Mouse (Mus musculus): Measurements from ENCODE around the gene Ino80b. TPM values are rescaled to one million over a fixed set of nuclear protein-coding genes. Genes with fewer than 3 reads are reported as not detected.

Ino80b gene
- 18.5 and 21.3 TPM in 2 replicates for polyA plus RNA-seq (2014; fragmentation: Nextera tagmentation; extraction: Ambion mirVana)

DNA sequence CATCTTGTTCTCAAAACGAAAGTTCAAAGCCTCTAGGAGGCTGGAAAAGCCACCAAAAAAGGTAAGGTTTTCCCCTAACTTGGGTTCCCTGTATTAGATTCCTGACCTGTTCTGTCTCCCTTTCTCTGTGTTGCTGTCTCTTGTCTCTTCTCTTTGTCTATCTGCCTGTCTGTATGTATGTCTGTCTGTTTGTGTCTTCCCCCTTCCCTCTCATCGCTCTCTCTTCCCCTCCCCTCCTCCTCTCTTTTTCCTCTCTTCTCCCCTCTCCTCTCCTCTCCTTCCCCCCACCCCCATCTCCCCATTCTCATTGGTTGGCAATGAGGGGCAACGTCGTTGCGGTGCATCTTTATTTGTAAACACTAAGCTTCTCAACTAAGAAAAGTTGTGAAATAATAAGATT, at the start of gene Ino80b:
Gene Ino80b, minus strand, starts transcription at position 101 of the 400 bp plus-strand sequence.
- WGBS, result 31% methylated on average over 5 of the region's 5 CpGs
- H3K27ac ChIP-seq (ENCODE audit: low read depth, low read length), result peak within 1 kb of the TSS; percentile 54
- ATAC-seq (ENCODE audit: low FRiP score), result no peak

DNA sequence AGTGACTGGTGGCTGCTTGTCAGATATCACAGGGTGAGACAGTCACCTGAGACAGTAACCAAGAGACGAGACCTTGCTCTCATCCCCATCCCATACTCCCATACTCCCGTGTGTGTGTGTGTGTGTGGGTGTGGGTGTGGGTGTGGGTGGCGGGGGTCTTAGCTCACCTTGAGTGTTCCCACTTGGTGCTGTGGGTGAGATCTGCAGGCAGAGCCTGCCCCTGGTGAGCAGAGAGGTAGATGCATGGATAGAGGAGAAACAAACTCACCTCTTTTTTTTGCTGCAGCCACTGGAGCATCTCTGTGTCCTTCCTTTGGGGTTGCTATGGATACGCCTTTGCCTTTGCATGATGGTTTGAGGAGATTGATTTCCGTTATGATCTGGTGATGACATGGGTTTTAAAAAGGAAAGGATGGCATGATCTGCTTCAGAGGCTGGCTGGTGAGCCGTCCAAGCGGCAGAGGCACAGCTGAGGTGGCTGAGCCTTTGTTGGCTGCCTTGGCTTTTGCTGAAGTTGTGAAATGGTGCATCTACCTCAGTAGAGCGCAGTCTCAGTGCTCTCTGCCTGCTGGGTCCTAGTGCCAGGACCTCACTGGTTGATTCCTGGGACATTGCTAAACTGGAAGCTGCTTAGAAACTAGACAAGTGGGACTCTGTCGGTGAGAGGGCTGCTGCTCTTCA, 47.1 kb upstream of the Ino80b start:
- no peaks in the 10 kb centered on the region for H3K9me3 ChIP-seq (ENCODE audit: control insufficient read depth, low read length)
- ATAC-seq (ENCODE audit: low FRiP score), result no peak
- 56% methylated on average over 9 of the region's 9 CpGs for WGBS
- no peak overlapping the region for H3K4me2 ChIP-seq (replicated peaks; ENCODE audit: low read depth, low read length)
- H3K27me3 ChIP-seq (ENCODE audit: control insufficient read depth, insufficient read depth, low read length), result no peaks in the 10 kb centered on the region
- 0 out of 2 replicates have a peak overlapping the region, but pooled peaks have one; percentile 14 for H3K27ac ChIP-seq (ENCODE audit: low read depth, low read length)
- 0 out of 2 replicates have a peak, but pooled peaks cover 2% of the 10 kb centered on the region for H3K36me3 ChIP-seq (ENCODE audit: control insufficient read depth, insufficient read depth, low read length)
- H3K9ac ChIP-seq (ENCODE audit: low read depth, low read length), result no peak overlapping the region
- no peaks in the 10 kb centered on the region for H3K4me1 ChIP-seq (replicated peaks; ENCODE audit: control insufficient read depth, insufficient read depth, low read length)
- DNase-seq (ENCODE audit: low spot score), result no peak
- H3K4me3 ChIP-seq (ENCODE audit: low read depth, low read length), result no peak overlapping the region

More for the DNA sequence above, at the start of gene Ino80b:
- Histone ChIP-seq H3K4me3 (ENCODE audit: low read depth, low read length) (peak within 1 kb of the TSS; percentile 77), H3K9me3 (ENCODE audit: control insufficient read depth, low read length) (no peaks in the 10 kb centered on the region), H3K4me1 (replicated peaks; ENCODE audit: control insufficient read depth, insufficient read depth, low read length) (peaks cover 11% of the 10 kb centered on the region), H3K4me2 (replicated peaks; ENCODE audit: low read depth, low read length) (peak within 1 kb of the TSS; percentile 75), H3K27me3 (ENCODE audit: control insufficient read depth, insufficient read depth, low read length) (no peaks in the 10 kb centered on the region), H3K9ac (ENCODE audit: low read depth, low read length) (peak within 1 kb of the TSS; percentile 73), H3K36me3 (ENCODE audit: control insufficient read depth, insufficient read depth, low read length) (no peaks in the 10 kb centered on the region)
- no peak for DNase-seq (ENCODE audit: low spot score)

DNA sequence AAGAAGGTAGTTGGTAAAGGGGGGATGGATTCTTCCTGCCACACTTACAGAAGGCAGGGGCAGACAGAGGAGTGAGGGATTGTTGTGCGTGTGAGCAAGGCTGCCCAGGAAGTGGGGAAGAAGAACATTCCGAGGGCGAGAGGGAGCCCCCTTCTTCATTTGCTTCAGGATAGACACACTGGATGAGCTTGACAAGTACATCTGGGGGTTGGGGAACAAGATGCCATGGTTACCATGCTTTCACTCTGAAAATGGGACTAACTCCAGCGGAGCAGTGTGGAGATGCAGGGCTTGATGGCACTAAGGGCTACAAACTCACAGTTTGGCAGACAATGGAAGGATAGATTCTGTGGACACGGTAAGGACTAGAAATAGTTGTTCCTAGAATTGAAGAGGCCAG, 45.8 kb upstream of the Ino80b start:
- ATAC-seq (ENCODE audit: low FRiP score) (no peak), DNase-seq (ENCODE audit: low spot score) (no peak)
- Histone ChIP-seq H3K9me3 (ENCODE audit: control insufficient read depth, low read length) (no peaks in the 10 kb centered on the region), H3K27me3 (ENCODE audit: control insufficient read depth, insufficient read depth, low read length) (no peaks in the 10 kb centered on the region), H3K4me2 (replicated peaks; ENCODE audit: low read depth, low read length) (no peak overlapping the region), H3K4me1 (replicated peaks; ENCODE audit: control insufficient read depth, insufficient read depth, low read length) (no peaks in the 10 kb centered on the region), H3K27ac (ENCODE audit: low read depth, low read length) (no peak overlapping the region), H3K9ac (ENCODE audit: low read depth, low read length) (no peak overlapping the region), H3K4me3 (ENCODE audit: low read depth, low read length) (no peak overlapping the region), H3K36me3 (ENCODE audit: control insufficient read depth, insufficient read depth, low read length) (0 out of 2 replicates have a peak, but pooled peaks cover 2% of the 10 kb centered on the region)
- 83% methylated on average over 5 of the region's 5 CpGs for WGBS

DNA sequence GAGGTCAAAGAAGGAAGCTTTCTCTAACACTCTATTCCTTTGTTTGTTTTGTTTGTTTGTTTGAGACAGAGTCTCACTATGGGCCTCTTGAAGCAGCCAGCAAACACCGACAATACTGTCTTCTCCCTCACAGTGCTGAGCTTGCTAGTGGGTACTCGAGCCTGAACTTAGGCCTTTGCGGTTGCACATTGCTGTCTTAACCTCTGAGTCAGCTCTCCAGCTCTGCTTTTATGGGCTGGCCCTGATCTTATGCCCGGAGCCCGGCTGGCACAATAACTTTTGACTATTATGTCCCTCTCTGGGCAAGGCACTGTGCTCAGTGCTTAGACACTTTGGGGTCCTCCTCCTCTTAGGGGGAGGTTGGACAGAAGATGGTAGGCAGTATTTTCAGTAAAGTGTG, 44.6 kb upstream of the Ino80b start:
- WGBS, result 89% methylated on average over 5 of the region's 5 CpGs
- ATAC-seq (ENCODE audit: low FRiP score) (no peak), DNase-seq (ENCODE audit: low spot score) (no peak)
- 0 out of 2 replicates have a peak, but pooled peaks cover 2% of the 10 kb centered on the region for H3K36me3 ChIP-seq (ENCODE audit: control insufficient read depth, insufficient read depth, low read length)
- H3K9me3 ChIP-seq (ENCODE audit: control insufficient read depth, low read length), result no peaks in the 10 kb centered on the region
- H3K4me2 ChIP-seq (replicated peaks; ENCODE audit: low read depth, low read length), result no peak overlapping the region
- H3K4me1 ChIP-seq (replicated peaks; ENCODE audit: control insufficient read depth, insufficient read depth, low read length), result no peaks in the 10 kb centered on the region
- no peak overlapping the region for H3K4me3 ChIP-seq (ENCODE audit: low read depth, low read length)
- no peak overlapping the region for H3K27ac ChIP-seq (ENCODE audit: low read depth, low read length)
- H3K27me3 ChIP-seq (ENCODE audit: control insufficient read depth, insufficient read depth, low read length), result no peaks in the 10 kb centered on the region
- H3K9ac ChIP-seq (ENCODE audit: low read depth, low read length), result no peak overlapping the region

DNA sequence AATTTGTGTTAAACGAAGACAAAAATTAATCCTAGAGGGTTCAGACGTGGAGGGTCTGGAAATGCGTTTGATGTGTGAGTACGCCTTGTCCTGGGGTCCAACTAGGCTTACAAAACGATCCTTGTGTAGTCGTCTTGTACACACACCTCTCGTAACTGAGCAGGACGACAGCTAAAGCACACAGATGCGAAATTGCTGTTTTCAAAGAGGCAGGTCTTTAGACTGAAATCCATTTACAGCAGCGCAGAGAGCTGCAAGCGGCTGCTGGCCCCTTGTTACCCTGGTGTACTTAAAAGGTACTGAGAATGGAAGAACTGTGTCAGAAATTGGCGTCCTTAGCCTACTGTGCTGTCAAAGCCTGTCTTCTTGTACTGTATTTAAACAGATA, 41.0 kb upstream of the Ino80b start:
- DNase-seq (ENCODE audit: low spot score), result no peak
- H3K4me2 ChIP-seq (replicated peaks; ENCODE audit: low read depth, low read length), result peak overlapping the region; percentile 56
- H3K9ac ChIP-seq (ENCODE audit: low read depth, low read length), result peak overlapping the region; percentile 84
- peaks cover 17% of the 10 kb centered on the region for H3K27me3 ChIP-seq (ENCODE audit: control insufficient read depth, insufficient read depth, low read length)
- H3K4me1 ChIP-seq (replicated peaks; ENCODE audit: control insufficient read depth, insufficient read depth, low read length), result peaks cover 6% of the 10 kb centered on the region; the same call in 1 of the 2 replicates
- no peaks in the 10 kb centered on the region for H3K9me3 ChIP-seq (ENCODE audit: control insufficient read depth, low read length)
- H3K4me3 ChIP-seq (ENCODE audit: low read depth, low read length), result peak overlapping the region; percentile 80
- WGBS, result 1% methylated on average over 12 of the region's 12 CpGs
- 0 out of 2 replicates have a peak, but pooled peaks cover 2% of the 10 kb centered on the region for H3K36me3 ChIP-seq (ENCODE audit: control insufficient read depth, insufficient read depth, low read length)
- peak overlapping the region; percentile 86; the same call in 1 of the 2 replicates for H3K27ac ChIP-seq (ENCODE audit: low read depth, low read length)
- no peak for ATAC-seq (ENCODE audit: low FRiP score)

DNA sequence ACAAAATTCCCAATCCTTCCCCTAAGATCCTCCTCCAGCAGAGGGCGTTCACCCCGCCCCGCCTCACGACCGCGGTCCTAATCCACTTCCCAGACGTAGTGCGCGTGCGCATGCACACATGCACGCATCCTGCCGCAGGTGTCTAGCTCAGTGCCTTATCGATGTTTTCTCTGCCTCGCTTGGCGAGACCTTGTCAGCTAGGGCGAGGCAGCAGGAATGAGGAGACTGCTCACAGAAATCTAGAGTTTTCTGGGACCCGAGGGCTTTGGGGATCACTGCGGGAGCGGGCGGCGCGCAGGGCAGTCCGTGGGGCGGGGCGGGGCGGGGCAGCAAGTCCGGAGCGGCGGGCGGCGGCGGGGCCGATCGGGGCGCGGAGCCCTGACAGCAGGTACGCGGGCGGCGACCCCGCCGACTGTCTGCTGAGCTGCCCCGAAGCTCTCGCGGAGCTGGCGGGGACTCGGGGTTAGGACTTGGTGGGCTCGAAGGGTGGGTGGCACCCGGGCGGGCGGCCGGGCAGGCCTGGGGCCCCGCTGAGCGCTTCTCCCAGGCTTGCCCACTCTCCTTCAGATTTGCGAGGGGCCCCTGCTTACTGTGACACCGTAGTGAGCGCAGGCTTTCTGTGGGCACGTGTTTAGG, 40.5 kb upstream of the Ino80b start, which contains the start of gene Dctn1:
Gene Dctn1, plus strand, starts transcription at position 314 of the 636 bp plus-strand sequence.
- H3K27me3 ChIP-seq (ENCODE audit: control insufficient read depth, insufficient read depth, low read length), result peaks cover 22% of the 10 kb centered on the region
- DNase-seq (ENCODE audit: low spot score) (peak; percentile 97), ATAC-seq (ENCODE audit: low FRiP score) (peak; percentile 85)
- H3K4me3 ChIP-seq (ENCODE audit: low read depth, low read length), result peak within 1 kb of the TSS; percentile 80
- peak within 1 kb of the TSS; percentile 84 for H3K9ac ChIP-seq (ENCODE audit: low read depth, low read length)
- H3K36me3 ChIP-seq (ENCODE audit: control insufficient read depth, insufficient read depth, low read length), result 0 out of 2 replicates have a peak, but pooled peaks cover 2% of the 10 kb centered on the region
- peak within 1 kb of the TSS; percentile 86 for H3K27ac ChIP-seq (ENCODE audit: low read depth, low read length)
- WGBS, result under 1% methylated on average over 57 of the region's 58 CpGs
- no peaks in the 10 kb centered on the region for H3K9me3 ChIP-seq (ENCODE audit: control insufficient read depth, low read length)
- H3K4me1 ChIP-seq (replicated peaks; ENCODE audit: control insufficient read depth, insufficient read depth, low read length), result peaks cover 6% of the 10 kb centered on the region; the same call in 1 of the 2 replicates
- peak within 1 kb of the TSS; percentile 56 for H3K4me2 ChIP-seq (replicated peaks; ENCODE audit: low read depth, low read length)

DNA sequence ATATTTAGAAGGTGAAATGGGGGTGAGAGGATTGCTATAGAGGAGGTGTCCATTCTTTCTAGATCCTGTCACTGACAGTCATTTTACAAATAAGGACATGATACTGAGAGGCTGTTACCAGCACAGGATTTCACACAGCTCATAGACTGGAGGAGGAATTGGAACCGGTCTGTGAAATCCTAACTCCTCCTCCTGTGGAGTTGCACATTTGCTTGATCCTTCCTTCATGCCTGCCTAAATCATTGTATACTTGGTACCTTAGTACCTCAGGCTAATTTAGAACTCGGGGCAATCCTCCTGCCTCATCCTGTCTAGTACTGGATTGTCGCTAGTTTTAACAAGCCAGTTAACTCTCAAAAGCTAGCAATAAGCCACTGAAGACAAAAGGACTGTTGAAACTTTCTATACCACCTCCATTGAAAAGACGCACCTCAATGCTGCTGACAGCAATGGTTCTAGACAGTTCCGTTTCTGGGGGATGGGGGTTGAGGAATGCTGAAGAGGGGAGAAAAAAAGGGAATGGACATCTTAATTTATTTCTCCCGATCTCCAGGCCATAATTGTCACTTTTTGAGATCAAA, 39.9 kb upstream of the Ino80b start:
- Histone ChIP-seq H3K27ac (ENCODE audit: low read depth, low read length) (no peak overlapping the region), H3K9ac (ENCODE audit: low read depth, low read length) (peak overlapping the region; percentile 84), H3K36me3 (ENCODE audit: control insufficient read depth, insufficient read depth, low read length) (0 out of 2 replicates have a peak, but pooled peaks cover 2% of the 10 kb centered on the region), H3K4me3 (ENCODE audit: low read depth, low read length) (peak overlapping the region; percentile 80), H3K27me3 (ENCODE audit: control insufficient read depth, insufficient read depth, low read length) (peaks cover 28% of the 10 kb centered on the region), H3K4me2 (replicated peaks; ENCODE audit: low read depth, low read length) (peak overlapping the region; percentile 56), H3K9me3 (ENCODE audit: control insufficient read depth, low read length) (no peaks in the 10 kb centered on the region), H3K4me1 (replicated peaks; ENCODE audit: control insufficient read depth, insufficient read depth, low read length) (peaks cover 6% of the 10 kb centered on the region; the same call in 1 of the 2 replicates)
- peak; percentile 36 for ATAC-seq (ENCODE audit: low FRiP score)
- WGBS, result 7% methylated on average over 6 of the region's 6 CpGs
- no peak for DNase-seq (ENCODE audit: low spot score)

DNA sequence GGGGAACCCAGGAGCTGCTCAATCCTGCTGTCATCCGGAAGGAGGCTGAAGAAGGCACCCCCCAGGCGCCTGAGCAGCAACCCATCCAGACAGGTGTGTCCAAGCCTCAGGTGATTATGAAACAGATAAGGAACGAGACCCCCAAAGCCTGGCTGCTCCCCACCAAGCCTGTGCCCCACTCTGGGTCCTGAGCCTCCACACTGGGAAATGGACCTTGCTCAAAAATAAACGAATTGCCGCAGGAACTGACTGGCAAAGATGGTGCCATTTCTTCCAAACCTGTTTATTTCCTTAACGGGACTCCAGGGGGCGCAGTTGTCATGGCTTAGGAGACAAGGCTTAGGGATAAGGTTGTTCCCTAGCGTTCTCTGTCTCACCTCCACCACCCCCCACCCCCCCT, 37.5 kb upstream of the Ino80b start:
- peaks cover 31% of the 10 kb centered on the region for H3K27me3 ChIP-seq (ENCODE audit: control insufficient read depth, insufficient read depth, low read length)
- no peak overlapping the region for H3K4me2 ChIP-seq (replicated peaks; ENCODE audit: low read depth, low read length)
- no peaks in the 10 kb centered on the region for H3K36me3 ChIP-seq (ENCODE audit: control insufficient read depth, insufficient read depth, low read length)
- DNase-seq (ENCODE audit: low spot score) (peak; percentile 85), ATAC-seq (ENCODE audit: low FRiP score) (no peak)
- H3K27ac ChIP-seq (ENCODE audit: low read depth, low read length), result no peak overlapping the region
- 3% methylated on average over 8 of the region's 8 CpGs for WGBS
- H3K9me3 ChIP-seq (ENCODE audit: control insufficient read depth, low read length), result no peaks in the 10 kb centered on the region
- peak overlapping the region; percentile 25; the same call in 1 of the 2 replicates for H3K4me3 ChIP-seq (ENCODE audit: low read depth, low read length)
- no peak overlapping the region for H3K9ac ChIP-seq (ENCODE audit: low read depth, low read length)
- peaks cover 6% of the 10 kb centered on the region; the same call in 1 of the 2 replicates for H3K4me1 ChIP-seq (replicated peaks; ENCODE audit: control insufficient read depth, insufficient read depth, low read length)
